Mouse (Mus musculus): ENCODE data around the gene Ppfia2.

DNA sequence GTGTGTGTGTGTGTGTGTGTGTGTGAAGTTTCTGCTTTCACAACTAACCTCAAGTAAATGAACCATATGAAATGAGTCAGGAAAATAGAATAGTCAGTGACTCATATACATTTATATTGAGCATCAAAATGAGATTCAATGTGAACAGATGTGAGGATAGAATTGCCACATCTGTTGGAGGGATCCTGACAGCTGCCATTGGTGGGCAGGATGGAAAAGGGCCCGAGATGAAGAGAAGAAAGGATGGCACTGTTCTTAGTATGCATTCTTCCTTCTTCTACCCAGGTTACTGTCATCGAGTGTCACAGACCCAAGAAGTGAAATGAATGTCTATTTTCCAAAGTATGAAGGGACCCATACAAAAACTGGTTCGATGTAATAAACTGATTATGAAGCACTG, 268.1 kb downstream of the Ppfia2 start:
- TF ChIP-seq POLR2A (IDR thresholded peaks at IDR 0.05; ENCODE audit: insufficient read length, low read depth) (no peak), MAX (IDR thresholded peaks at IDR 0.05; ENCODE audit: low read depth) (no peak), POLR2AphosphoS2 (IDR thresholded peaks at IDR 0.05; ENCODE audit: insufficient read length, low read depth) (no peak), SRF (IDR thresholded peaks at IDR 0.05; ENCODE audit: control insufficient read depth, insufficient read length, low read depth) (no peak), MYOG (IDR thresholded peaks at IDR 0.05; ENCODE audit: control insufficient read depth in 1 of 3, insufficient read depth in 1 of 3, insufficient read length in 2 of 3, low read depth in 2 of 3) (no peak), REST (IDR thresholded peaks at IDR 0.05; ENCODE audit: insufficient read depth, insufficient read length) (no peak), TCF12 (IDR thresholded peaks at IDR 0.05; ENCODE audit: insufficient read depth, poor library complexity, severe bottlenecking) (no peak), CEBPB (IDR thresholded peaks at IDR 0.05; ENCODE audit: insufficient read depth, poor library complexity, severe bottlenecking) (0 out of 2 replicates have a peak, but pooled peaks have one; percentile 42), TCF3 (IDR thresholded peaks at IDR 0.05; ENCODE audit: insufficient read length, low read depth) (no peak), E2F4 (IDR thresholded peaks at IDR 0.05; ENCODE audit: insufficient read depth) (no peak), MYOD1 (IDR thresholded peaks at IDR 0.05; ENCODE audit: control insufficient read depth in 1 of 3, insufficient read length in 2 of 3, low read depth in 2 of 3) (peak in 2 of 3 experiments; percentile 16 to 55)

Measured in myocyte (in vitro differentiated cells).